Mouse (Mus musculus): Measurements from ENCODE around the gene Syt1. TPM values are rescaled to one million over a fixed set of nuclear protein-coding genes. Genes with fewer than 3 reads are reported as not detected.

The Syt1 gene
- total and polyA plus RNA-seq, 3 experiments: 0.31 to 0.50 TPM; not detected in 1

- intact Hi-C loops (cut with DNase I): no loop called here
- Histone ChIP-seq H3K4me3 (no peak overlapping the region), H3K79me2 (replicated peaks; ENCODE audit: control insufficient read depth, insufficient read depth, low read length) (no peaks in the 10 kb centered on the region), H3K27ac (no peak overlapping the region), H3K27me3 (ENCODE audit: control insufficient read depth, insufficient read depth, low read length) (no peaks in the 10 kb centered on the region), H3K36me3 (ENCODE audit: control insufficient read depth, insufficient read depth, low read length) (no peaks in the 10 kb centered on the region), H3K9ac (ENCODE audit: low read depth, low read length) (no peak overlapping the region), H3K4me1 (ENCODE audit: control insufficient read depth, insufficient read depth, low read length) (no peaks in the 10 kb centered on the region)
- WGBS: 85% methylated on average over 11 of the region's 11 CpGs
- no peak for TF ChIP-seq EP300 (IDR thresholded peaks at IDR 0.05; ENCODE audit: insufficient read depth, low read depth, low read length)
- no peak for TF ChIP-seq CTCF (IDR thresholded peaks at IDR 0.05)
- no peak for TF ChIP-seq POLR2A (IDR thresholded peaks at IDR 0.05; ENCODE audit: insufficient read depth, low read depth, low read length)
- no peak for DNase-seq
Observed at GRCm38 (mm10) chr10:108480146-108480850, 530.5 kb downstream of the Syt1 start.

GRCm38 (mm10) chr10:108470319-108470955 is 540.3 kb downstream of the Syt1 start:
- H3K36me3 ChIP-seq (ENCODE audit: control insufficient read depth, insufficient read depth, low read length): no peaks in the 10 kb centered on the region
- intact Hi-C loops (cut with DNase I): no loop called here
- H3K4me3 ChIP-seq: no peak overlapping the region
- WGBS: 65% methylated on average over 6 of the region's 6 CpGs
- H3K9ac ChIP-seq (ENCODE audit: low read depth, low read length): no peak overlapping the region
- H3K27ac ChIP-seq: no peak overlapping the region
- TF ChIP-seq POLR2A (IDR thresholded peaks at IDR 0.05; ENCODE audit: insufficient read depth, low read depth, low read length) (no peak), EP300 (IDR thresholded peaks at IDR 0.05; ENCODE audit: insufficient read depth, low read depth, low read length) (no peak), CTCF (IDR thresholded peaks at IDR 0.05) (no peak)
- H3K79me2 ChIP-seq (replicated peaks; ENCODE audit: control insufficient read depth, insufficient read depth, low read length): no peaks in the 10 kb centered on the region
- H3K4me1 ChIP-seq (ENCODE audit: control insufficient read depth, insufficient read depth, low read length): no peaks in the 10 kb centered on the region; the same call in 1 of the 2 replicates
- DNase-seq: no peak
- H3K27me3 ChIP-seq (ENCODE audit: control insufficient read depth, insufficient read depth, low read length): no peaks in the 10 kb centered on the region

- peak; percentile 45 to 51 for DNase-seq
- TF ChIP-seq POLR2A (IDR thresholded peaks at IDR 0.05; ENCODE audit: insufficient read depth, low read depth, low read length) (no peak), CTCF (IDR thresholded peaks at IDR 0.05) (no peak), EP300 (IDR thresholded peaks at IDR 0.05; ENCODE audit: insufficient read depth, low read depth, low read length) (no peak)
- H3K36me3 ChIP-seq (ENCODE audit: control insufficient read depth, insufficient read depth, low read length): no peaks in the 10 kb centered on the region
- WGBS: 27% methylated on average over 8 of the region's 8 CpGs
- no peaks in the 10 kb centered on the region for H3K27me3 ChIP-seq (ENCODE audit: control insufficient read depth, insufficient read depth, low read length)
- no peak overlapping the region for H3K4me3 ChIP-seq
- no peaks in the 10 kb centered on the region; the same call in 1 of the 2 replicates for H3K4me1 ChIP-seq (ENCODE audit: control insufficient read depth, insufficient read depth, low read length)
- H3K27ac ChIP-seq: no peak overlapping the region
- no peaks in the 10 kb centered on the region for H3K79me2 ChIP-seq (replicated peaks; ENCODE audit: control insufficient read depth, insufficient read depth, low read length)
- intact Hi-C loops (cut with DNase I): no loop called here
- no peak overlapping the region for H3K9ac ChIP-seq (ENCODE audit: low read depth, low read length)
Observed at GRCm38 (mm10) chr10:108466539-108466938, 544.2 kb downstream of the Syt1 start.

GRCm38 (mm10) chr10:108461862-108462261 is 548.9 kb downstream of the Syt1 start:
- intact Hi-C loops (cut with DNase I): no loop called here
- no peak overlapping the region for H3K4me3 ChIP-seq
- no peak overlapping the region for H3K9ac ChIP-seq (ENCODE audit: low read depth, low read length)
- H3K36me3 ChIP-seq (ENCODE audit: control insufficient read depth, insufficient read depth, low read length): no peaks in the 10 kb centered on the region
- 69% methylated on average over 2 of the region's 2 CpGs for WGBS
- H3K4me1 ChIP-seq (ENCODE audit: control insufficient read depth, insufficient read depth, low read length): no peaks in the 10 kb centered on the region; the same call in 1 of the 2 replicates
- no peak for TF ChIP-seq POLR2A (IDR thresholded peaks at IDR 0.05; ENCODE audit: insufficient read depth, low read depth, low read length)
- TF ChIP-seq CTCF (IDR thresholded peaks at IDR 0.05): no peak
- TF ChIP-seq EP300 (IDR thresholded peaks at IDR 0.05; ENCODE audit: insufficient read depth, low read depth, low read length): no peak
- H3K27me3 ChIP-seq (ENCODE audit: control insufficient read depth, insufficient read depth, low read length): no peaks in the 10 kb centered on the region
- DNase-seq: no peak
- H3K27ac ChIP-seq: no peak overlapping the region
- H3K79me2 ChIP-seq (replicated peaks; ENCODE audit: control insufficient read depth, insufficient read depth, low read length): no peaks in the 10 kb centered on the region

- Histone ChIP-seq H3K4me3 (no peak overlapping the region), H3K4me1 (ENCODE audit: control insufficient read depth, insufficient read depth, low read length) (no peaks in the 10 kb centered on the region), H3K27ac (no peak overlapping the region), H3K79me2 (replicated peaks; ENCODE audit: control insufficient read depth, insufficient read depth, low read length) (no peaks in the 10 kb centered on the region), H3K36me3 (ENCODE audit: control insufficient read depth, insufficient read depth, low read length) (no peaks in the 10 kb centered on the region), H3K27me3 (ENCODE audit: control insufficient read depth, insufficient read depth, low read length) (no peaks in the 10 kb centered on the region), H3K9ac (ENCODE audit: low read depth, low read length) (no peak overlapping the region)
- TF ChIP-seq POLR2A (IDR thresholded peaks at IDR 0.05; ENCODE audit: insufficient read depth, low read depth, low read length) (no peak), CTCF (IDR thresholded peaks at IDR 0.05) (no peak), EP300 (IDR thresholded peaks at IDR 0.05; ENCODE audit: insufficient read depth, low read depth, low read length) (no peak)
- intact Hi-C loops (cut with DNase I): no loop called here
- 100% methylated on average over 2 of the region's 2 CpGs for WGBS
- no peak for DNase-seq
Observed at GRCm38 (mm10) chr10:108457054-108457453, 553.7 kb downstream of the Syt1 start.

DNA sequence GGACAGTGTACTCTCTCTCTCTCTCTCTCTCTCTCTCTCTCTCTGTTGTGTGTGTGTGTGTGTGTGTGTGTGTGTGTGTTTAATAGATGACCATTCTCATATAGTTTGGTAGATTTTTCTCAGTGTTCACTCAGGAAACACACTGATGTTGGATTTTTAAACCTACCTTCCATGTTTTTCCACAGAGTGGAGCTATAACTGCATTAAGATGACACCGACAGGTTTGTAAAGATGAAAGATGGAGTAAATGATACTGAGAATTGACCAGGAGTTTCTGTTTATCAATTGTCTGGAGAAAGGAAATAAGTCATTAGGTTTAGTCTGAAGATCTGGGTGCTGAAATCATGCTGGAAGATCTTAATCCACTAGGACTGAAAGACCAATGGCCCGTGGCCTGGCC is 554.9 kb downstream of the Syt1 start:
- 89% methylated on average over 2 of the region's 2 CpGs for WGBS
- TF ChIP-seq EP300 (IDR thresholded peaks at IDR 0.05; ENCODE audit: insufficient read depth, low read depth, low read length) (no peak), POLR2A (IDR thresholded peaks at IDR 0.05; ENCODE audit: insufficient read depth, low read depth, low read length) (no peak), CTCF (IDR thresholded peaks at IDR 0.05) (no peak)
- H3K9ac ChIP-seq (ENCODE audit: low read depth, low read length): no peak overlapping the region
- H3K27me3 ChIP-seq (ENCODE audit: control insufficient read depth, insufficient read depth, low read length): no peaks in the 10 kb centered on the region
- no peak overlapping the region for H3K4me3 ChIP-seq
- H3K27ac ChIP-seq: no peak overlapping the region
- no peaks in the 10 kb centered on the region for H3K79me2 ChIP-seq (replicated peaks; ENCODE audit: control insufficient read depth, insufficient read depth, low read length)
- H3K36me3 ChIP-seq (ENCODE audit: control insufficient read depth, insufficient read depth, low read length): no peaks in the 10 kb centered on the region
- intact Hi-C loops (cut with DNase I): no loop called here
- no peak for DNase-seq
- H3K4me1 ChIP-seq (ENCODE audit: control insufficient read depth, insufficient read depth, low read length): no peaks in the 10 kb centered on the region
